In the genomic region with DNA sequence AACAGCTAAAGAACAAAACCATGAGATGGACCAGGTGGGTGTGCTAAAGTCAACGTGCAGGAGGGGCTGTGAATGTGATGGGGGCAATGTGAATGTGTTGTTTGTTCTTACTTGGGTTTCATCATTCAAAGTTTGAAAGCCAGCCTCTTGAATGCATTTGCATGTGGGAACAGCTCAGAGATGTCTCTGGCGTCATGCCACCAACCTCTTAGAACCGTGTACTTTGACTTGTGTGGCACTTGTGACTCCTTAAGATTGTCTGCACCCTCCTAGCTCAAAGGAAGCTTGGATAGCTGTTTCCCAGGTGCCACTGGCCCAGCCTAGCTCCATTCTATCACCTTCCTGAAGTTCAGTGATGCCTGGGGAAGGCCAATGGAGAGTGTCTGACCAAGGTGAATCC, we compare ENCODE assay signal across 18 mouse cellular contexts.
A peak's percentile ranks its signal among the peaks of the same experiment; 100 is the strongest.
DNase-seq lines count a peak whose midpoint lies in the region; ATAC-seq and TF ChIP-seq lines count a peak whose summit lies in the region.
"Had no signal": no experiment of that assay in that cellular context is flagged by ENCODE, and none has a peak within 500 bp of the region (broad histone marks: within the 10 kb centered on the region; RNA-seq: fewer than 3 reads in every experiment).

No protein-coding gene starts in this region.

- TF ChIP-seq CTCF in heart, postnatal 0 days (IDR thresholded peaks at IDR 0.05; ENCODE audit: low read depth) = no peak

- no peak for TF ChIP-seq EP300 in heart, postnatal 0 days (IDR thresholded peaks at IDR 0.05; ENCODE audit: low read depth)

- ATAC-seq in heart, postnatal 0 days (ENCODE audit: insufficient read depth, low read depth) = no peak
- no peak for ATAC-seq in intestine, embryonic 15.5 days
- ATAC-seq: hindbrain, postnatal 0 days had no signal

- no peaks in the 10 kb centered on the region for H3K9me3 ChIP-seq in heart, postnatal 0 days (replicated peaks; ENCODE audit: control insufficient read depth, low read length)
- H3K9me3 ChIP-seq in intestine, embryonic 15.5 days = no peaks in the 10 kb centered on the region
- H3K9me3 ChIP-seq: heart, embryonic 12.5 days; limb, embryonic 13.5 days had no signal

- no peak overlapping the region for H3K4me3 ChIP-seq in heart, postnatal 0 days (ENCODE audit: low read depth, low read length)
- H3K4me3 ChIP-seq in intestine, embryonic 15.5 days (replicated peaks) = no peak overlapping the region
- H3K4me3 ChIP-seq: heart, embryonic 12.5 days; left cerebral cortex, adult 2 months; limb, embryonic 13.5 days; megakaryocyte, embryonic 14.5 days had no signal

- H3K27ac ChIP-seq in heart, postnatal 0 days (ENCODE audit: low read depth) = no peak overlapping the region
- H3K27ac ChIP-seq in intestine, embryonic 15.5 days = 0 out of 2 replicates have a peak overlapping the region, but pooled peaks have one; percentile 63
- H3K27ac ChIP-seq: hindbrain, postnatal 0 days; left cerebral cortex, adult 2 months; limb, embryonic 13.5 days; liver, embryonic 14.5 days had no signal

- H3K9ac ChIP-seq in heart, postnatal 0 days (replicated peaks; ENCODE audit: low read depth, low read length) = no peak overlapping the region
- no peak overlapping the region for H3K9ac ChIP-seq in intestine, embryonic 15.5 days
- H3K9ac ChIP-seq: heart, embryonic 12.5 days; limb, embryonic 13.5 days; liver, embryonic 14.5 days had no signal

- 48% methylated on average over 3 of the region's 3 CpGs for WGBS in heart, postnatal 0 days
- WGBS in intestine, embryonic 15.5 days = 61% methylated on average over 3 of the region's 3 CpGs
- 24% methylated on average over 3 of the region's 3 CpGs for WGBS in large intestine, adult 2 months

- H3K4me2 ChIP-seq in heart, postnatal 0 days (ENCODE audit: low read depth, low read length) = no peak overlapping the region
- H3K4me2 ChIP-seq in intestine, embryonic 15.5 days (replicated peaks) = no peak overlapping the region
- H3K4me2 ChIP-seq: heart, embryonic 12.5 days; limb, embryonic 13.5 days had no signal

- peak; percentile 39 for DNase-seq in heart, postnatal 0 days (ENCODE audit: low spot score)
- DNase-seq in heart, adult 9 months (ENCODE audit: low spot score in 2 of 2) = no peak
- DNase-seq in large intestine, adult 2 months (ENCODE audit: low read depth, low spot score) = peak; percentile 85
- DNase-seq in lung, postnatal 14 days = peak; percentile 83
- no peak for DNase-seq in adipocyte (ENCODE audit: low spot score)
- DNase-seq in frontal cortex, postnatal 25 days (ENCODE audit: low spot score in 2 of 2) = no peak
- DNase-seq in layer of hippocampus, adult 18-20 months (ENCODE audit: low spot score in 2 of 2) = no peak
- DNase-seq: adrenal gland, postnatal 14 days; cerebellum, adult 9-10 months; gastrocnemius, postnatal 36 days; thymus, adult 2 months had no signal

- H3K4me1 ChIP-seq in heart, postnatal 0 days (ENCODE audit: control insufficient read depth, insufficient read depth) = peaks cover 8% of the 10 kb centered on the region
- peaks cover 51% of the 10 kb centered on the region for H3K4me1 ChIP-seq in intestine, embryonic 15.5 days (replicated peaks)

- H3K27me3 ChIP-seq in heart, postnatal 0 days (ENCODE audit: control insufficient read depth, insufficient read depth, low read length) = peaks cover 20% of the 10 kb centered on the region
- no peaks in the 10 kb centered on the region for H3K27me3 ChIP-seq in intestine, embryonic 15.5 days (replicated peaks)
- H3K27me3 ChIP-seq: heart, embryonic 12.5 days; limb, embryonic 13.5 days had no signal

- no peaks in the 10 kb centered on the region for H3K36me3 ChIP-seq in heart, postnatal 0 days (replicated peaks; ENCODE audit: control insufficient read depth, insufficient read depth, low read length)
- no peaks in the 10 kb centered on the region for H3K36me3 ChIP-seq in intestine, embryonic 15.5 days
- H3K36me3 ChIP-seq: heart, embryonic 12.5 days; limb, embryonic 13.5 days had no signal

Comparison
In these comparisons a context has a peak if more than half of its experiments do, and no peak if none do; other contexts are left out.
1. DNase-seq: peak in heart, postnatal 0 days (single experiment), large intestine, adult 2 months (single experiment) and lung, postnatal 14 days (single experiment); none in heart, adult 9 months (0 of 2), adipocyte (single experiment), frontal cortex, postnatal 25 days (0 of 2) and layer of hippocampus, adult 18-20 months (0 of 2).